Mouse (Mus musculus): ENCODE measurements at regions not wholly inside any gene's neighbourhood (a gene's known extent, or its start where the extent isn't known, plus 50 kb on each side); places are given as distances from the start of the nearest gene placed in this dataset.
"Not testable (repeated sequence)": the region's sequence is repeated elsewhere in the genome, so short reads cannot be mapped to it uniquely, and the experiment has no call there.

- Histone ChIP-seq H3K4me2 (replicated peaks) (no peak overlapping the region), H3K27ac (replicated peaks) (no peak overlapping the region)
- WGBS: 49% methylated on average over 6 of the region's 6 CpGs
These were observed 155.1 kb upstream of the Chst7 start for GRCm38 (mm10) chrX:19903962-19904930.

DNA sequence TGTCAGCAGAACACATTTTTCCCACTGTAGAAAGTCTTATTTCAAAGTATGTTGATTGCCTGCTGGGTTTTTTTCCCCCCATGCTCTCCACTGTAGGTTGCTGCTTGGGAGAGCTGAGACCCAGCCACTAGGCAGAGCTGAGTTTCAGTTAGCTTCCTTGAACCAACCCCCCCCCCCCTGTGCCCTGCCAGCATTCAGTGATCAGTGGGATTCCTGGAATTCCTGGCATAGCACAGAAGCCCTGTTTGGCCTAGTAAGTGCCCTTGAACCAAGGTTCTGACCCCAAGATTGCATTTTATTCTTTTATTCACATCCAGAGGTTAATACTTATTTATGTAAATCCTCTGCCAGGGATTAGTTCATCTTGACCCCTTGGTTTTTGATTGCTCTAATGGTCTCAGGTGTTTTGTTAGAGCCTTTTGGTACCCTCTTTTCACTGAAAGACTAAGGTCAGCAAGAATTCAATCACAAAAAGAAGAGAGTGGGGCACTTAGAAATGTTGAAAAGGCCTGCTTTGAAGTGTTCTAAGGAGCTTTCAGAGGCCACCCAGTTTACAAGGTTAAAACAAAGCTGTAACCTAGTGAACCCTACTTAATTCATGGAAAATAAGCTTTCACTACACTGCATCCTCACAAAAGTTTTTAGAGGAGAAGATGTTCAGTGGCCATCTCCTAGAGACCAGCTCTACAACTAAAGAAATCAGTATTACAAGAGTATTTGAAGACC lies 152.6 kb upstream of the Chst7 start:
- no peaks in the 10 kb centered on the region for H3K4me1 ChIP-seq
- no peak overlapping the region for H3K9ac ChIP-seq
- H3K36me3 ChIP-seq: no peaks in the 10 kb centered on the region
- no peak for ATAC-seq (ENCODE audit: insufficient number of reproducible peaks, low FRiP score, low TSS enrichment, low read depth)
- no peak overlapping the region for H3K4me3 ChIP-seq (replicated peaks)
- H3K27me3 ChIP-seq: no peaks in the 10 kb centered on the region
- H3K4me2 ChIP-seq (replicated peaks): no peak overlapping the region
- H3K9me3 ChIP-seq (replicated peaks): no peaks in the 10 kb centered on the region
- no peak overlapping the region for H3K27ac ChIP-seq (replicated peaks)

More at GRCm38 (mm10) chrX:19903962-19904930, 155.1 kb upstream of the Chst7 start:
- Histone ChIP-seq H3K9me3 (replicated peaks) (no peaks in the 10 kb centered on the region), H3K27me3 (no peaks in the 10 kb centered on the region), H3K36me3 (no peaks in the 10 kb centered on the region), H3K4me3 (replicated peaks) (no peak overlapping the region), H3K9ac (no peak overlapping the region), H3K4me1 (no peaks in the 10 kb centered on the region)
- peak; percentile 79 for ATAC-seq (ENCODE audit: insufficient number of reproducible peaks, low FRiP score, low TSS enrichment, low read depth)

GRCm38 (mm10) chrX:19917001-19917400 lies 142.4 kb upstream of the Chst7 start:
- no peaks in the 10 kb centered on the region for H3K27me3 ChIP-seq
- no peaks in the 10 kb centered on the region for H3K9me3 ChIP-seq (replicated peaks)
- no peaks in the 10 kb centered on the region for H3K36me3 ChIP-seq
- no peak overlapping the region for H3K27ac ChIP-seq (replicated peaks)
- no peak for ATAC-seq (ENCODE audit: insufficient number of reproducible peaks, low FRiP score, low TSS enrichment, low read depth)
- WGBS: 70% methylated on average over 1 of the region's 1 CpGs
- H3K9ac ChIP-seq: no peak overlapping the region
- H3K4me2 ChIP-seq (replicated peaks): no peak overlapping the region
- H3K4me1 ChIP-seq: no peaks in the 10 kb centered on the region
- H3K4me3 ChIP-seq (replicated peaks): no peak overlapping the region

GRCm38 (mm10) chrX:19929376-19929775 lies 130.0 kb upstream of the Chst7 start:
- not testable (repeated sequence) for H3K9ac ChIP-seq; H3K27me3 ChIP-seq; H3K36me3 ChIP-seq; H3K9me3 ChIP-seq (replicated peaks); H3K27ac ChIP-seq (replicated peaks); H3K4me3 ChIP-seq (replicated peaks); H3K4me2 ChIP-seq (replicated peaks); ATAC-seq (ENCODE audit: insufficient number of reproducible peaks, low FRiP score, low TSS enrichment, low read depth); H3K4me1 ChIP-seq
- WGBS: 71% methylated on average over 3 of the region's 3 CpGs

DNA sequence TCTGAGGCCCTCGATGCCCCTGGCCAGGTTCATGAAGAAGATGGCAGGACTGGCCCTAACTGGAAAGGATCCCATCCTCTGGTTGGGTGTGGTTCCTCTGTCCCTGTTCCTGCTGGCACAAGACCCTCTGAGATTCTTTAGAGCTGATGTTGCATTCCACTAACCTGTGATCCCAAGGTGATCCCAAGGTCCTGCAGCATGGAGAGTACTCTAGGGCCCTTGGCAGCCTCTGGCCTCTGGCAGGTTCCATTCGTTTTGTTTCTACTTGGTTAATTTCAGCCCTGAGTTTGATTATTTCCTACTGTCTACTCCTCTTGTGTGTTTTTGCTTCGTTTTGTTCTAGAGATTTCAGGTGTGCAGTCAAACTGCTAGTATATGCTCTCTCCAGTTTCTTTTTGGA lies 129.5 kb upstream of the Chst7 start:
- H3K9me3 ChIP-seq (replicated peaks): no peaks in the 10 kb centered on the region
- H3K4me1 ChIP-seq: no peaks in the 10 kb centered on the region
- no peaks in the 10 kb centered on the region for H3K36me3 ChIP-seq
- 67% methylated on average over 3 of the region's 3 CpGs for WGBS
- H3K9ac ChIP-seq: no peak overlapping the region
- no peak overlapping the region for H3K4me2 ChIP-seq (replicated peaks)
- no peak overlapping the region for H3K4me3 ChIP-seq (replicated peaks)
- H3K27ac ChIP-seq (replicated peaks): no peak overlapping the region
- ATAC-seq (ENCODE audit: insufficient number of reproducible peaks, low FRiP score, low TSS enrichment, low read depth): no peak
- H3K27me3 ChIP-seq: no peaks in the 10 kb centered on the region

- no peaks in the 10 kb centered on the region for H3K27me3 ChIP-seq
- no peak for ATAC-seq (ENCODE audit: insufficient number of reproducible peaks, low FRiP score, low TSS enrichment, low read depth)
- no peak overlapping the region for H3K9ac ChIP-seq
- no peaks in the 10 kb centered on the region for H3K9me3 ChIP-seq (replicated peaks)
- no peaks in the 10 kb centered on the region for H3K4me1 ChIP-seq
- no peak overlapping the region for H3K4me2 ChIP-seq (replicated peaks)
- H3K27ac ChIP-seq (replicated peaks): no peak overlapping the region
- no peaks in the 10 kb centered on the region for H3K36me3 ChIP-seq
- no peak overlapping the region for H3K4me3 ChIP-seq (replicated peaks)
- 51% methylated on average over 2 of the region's 2 CpGs for WGBS
These were observed 116.1 kb upstream of the Chst7 start for GRCm38 (mm10) chrX:19943305-19943704.
